Mouse (Mus musculus) kidney, adult 2 months (tissue): Measurements from ENCODE around the gene Arhgap10. TPM values are rescaled to one million over a fixed set of nuclear protein-coding genes. Genes with fewer than 3 reads are reported as not detected.

ENCODE experiments used
- DNase-seq: peaks from one replicate; pipeline ENCODE4 v3.0.0; 2021
- H3K27ac ChIP-seq: fragments of 200-500 bp; 2 replicates; pipeline ENCODE4 v1.5.1; 2012; ENCODE audit warnings: low read depth, low read length, control low read depth, inconsistent platforms; ENCODE audit not compliant: insufficient read depth
- H3K27me3 ChIP-seq: fragments of 200-500 bp; replicated peaks from 2 replicates; pipeline ENCODE4 v1.6.1; 2012; ENCODE audit warnings: mild to moderate bottlenecking, moderate library complexity, low read length, inconsistent platforms; ENCODE audit not compliant: control insufficient read depth, insufficient read depth
- H3K36me3 ChIP-seq: fragments of 200-500 bp; 2 replicates; pipeline ENCODE4 v1.6.1; 2012; ENCODE audit warnings: mild to moderate bottlenecking, moderate library complexity, low read length, inconsistent platforms; ENCODE audit not compliant: control insufficient read depth, insufficient read depth
- H3K4me1 ChIP-seq: fragments of 200-500 bp; 2 replicates; pipeline ENCODE4 v1.6.1; 2011; ENCODE audit warnings: low read length; ENCODE audit not compliant: control insufficient read depth, insufficient read depth
- H3K4me3 ChIP-seq: fragments of 200-500 bp; 2 replicates; pipeline ENCODE4 v1.5.1; 2011; ENCODE audit warnings: mild to moderate bottlenecking, low read depth, low read length, control low read depth; ENCODE audit not compliant: insufficient read depth
- CTCF ChIP-seq: fragments of 200-500 bp; conservative IDR thresholded peaks from 2 replicates; pipeline ENCODE4 v1.5.1; 2011; ENCODE audit warnings: low read depth, mild to moderate bottlenecking, control low read depth, low read length, moderate library complexity, mixed read lengths; ENCODE audit not compliant: insufficient read depth, insufficient read length
- POLR2A ChIP-seq: fragments of 200-500 bp; IDR thresholded peaks from one replicate; pipeline ENCODE4 v1.6.1; 2011; ENCODE audit warnings: low read depth, low read length, control low read depth
- WGBS: fragments of 180-500 bp; shearing (Covaris S2); methylation state at CpG from one replicate; pipeline ENCODE4 v1.1.7; 2018; 5-methylcytosine and 5-hydroxymethylcytosine counted together
- polyA plus RNA-seq: library from polyadenylated mRNA; depleted of rRNA; stranded (reverse); fragments of >200 nt; gene quantifications from 2 replicates; pipeline ENCODE4 v1.2.3, GENCODE M21; 2012

Gene Arhgap10
- polyA plus RNA-seq, 1 experiment: 28.0 TPM

GRCm38 (mm10) chr8:77524906-77525305, 7.2 kb upstream of the Arhgap10 start:
- peak; percentile 47 for DNase-seq
- no peaks in the 10 kb centered on the region for H3K36me3 ChIP-seq
- 68% methylated on average over 2 of the region's 2 CpGs for WGBS
- peaks cover 12% of the 10 kb centered on the region; the same call in 1 of the 2 replicates for H3K4me1 ChIP-seq
- no peaks in the 10 kb centered on the region for H3K27me3 ChIP-seq
- no peak for TF ChIP-seq POLR2A
- peak; percentile 19; the same call in 1 of the 2 replicates for TF ChIP-seq CTCF
- peak overlapping the region; percentile 41; the same call in 1 of the 2 replicates for H3K27ac ChIP-seq
- no peak overlapping the region for H3K4me3 ChIP-seq

DNA sequence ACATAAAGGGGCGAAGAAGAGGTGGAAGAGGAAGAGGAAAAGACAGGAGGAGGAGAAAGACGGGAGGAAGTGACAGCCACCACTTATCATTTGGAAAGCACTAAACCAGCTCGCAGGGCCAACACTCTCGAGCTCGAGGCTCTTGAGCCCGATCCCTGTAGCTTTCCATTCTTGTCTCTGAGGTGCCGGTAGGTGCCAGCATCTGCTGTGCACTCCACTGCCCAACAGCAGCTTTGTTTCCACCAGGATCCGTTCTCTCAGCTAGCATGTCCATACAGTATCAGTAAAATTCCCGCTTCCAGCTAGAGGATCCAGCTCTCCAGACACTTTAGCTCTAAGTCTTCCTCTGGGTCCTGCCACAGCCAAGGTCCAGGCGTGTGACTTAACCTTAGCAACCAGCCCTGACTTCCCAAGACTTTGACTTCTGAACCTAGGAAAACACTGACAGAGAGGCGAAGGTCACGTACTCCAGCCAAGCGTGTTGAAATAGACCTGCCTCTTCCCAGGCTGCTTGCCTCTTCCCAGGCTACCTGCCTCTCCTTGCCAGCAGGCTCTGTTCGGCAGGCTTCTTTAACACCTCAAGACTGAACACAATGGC, 6.4 kb upstream of the Arhgap10 start:
- 31% methylated on average over 14 of the region's 14 CpGs for WGBS
- TF ChIP-seq POLR2A (no peak), CTCF (no peak)
- H3K36me3 ChIP-seq: no peaks in the 10 kb centered on the region
- H3K27me3 ChIP-seq: no peaks in the 10 kb centered on the region
- peak; percentile 94 for DNase-seq
- peaks cover 12% of the 10 kb centered on the region; the same call in 1 of the 2 replicates for H3K4me1 ChIP-seq
- H3K4me3 ChIP-seq: no peak overlapping the region
- H3K27ac ChIP-seq: peak overlapping the region; percentile 57

DNA sequence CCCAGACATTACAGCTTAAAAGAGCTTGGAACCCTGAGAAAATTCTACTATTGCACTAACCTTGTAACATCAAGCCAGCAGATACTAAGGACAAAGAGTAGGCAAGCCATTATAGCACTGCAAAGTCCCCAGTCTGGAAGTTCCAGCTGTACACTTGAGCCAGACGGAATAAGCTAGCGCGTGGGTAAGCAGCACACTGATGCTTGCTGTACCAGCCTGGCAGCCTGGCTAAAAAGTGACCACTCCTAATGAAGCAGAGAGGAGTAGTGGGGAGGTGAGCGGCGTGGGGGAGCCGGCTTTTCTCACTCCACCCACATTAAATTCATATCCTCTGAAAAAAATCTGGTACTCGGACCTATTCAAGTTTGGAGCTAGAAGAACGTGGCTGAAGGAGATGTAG, 5.2 kb upstream of the Arhgap10 start:
- TF ChIP-seq POLR2A (no peak), CTCF (no peak)
- 0 out of 2 replicates have a peak overlapping the region, but pooled peaks have one; percentile 16 for H3K27ac ChIP-seq
- peak; percentile 52 for DNase-seq
- no peaks in the 10 kb centered on the region for H3K27me3 ChIP-seq
- WGBS: 28% methylated on average over 8 of the region's 8 CpGs
- H3K4me1 ChIP-seq: peaks cover 12% of the 10 kb centered on the region; the same call in 1 of the 2 replicates
- H3K36me3 ChIP-seq: no peaks in the 10 kb centered on the region
- H3K4me3 ChIP-seq: no peak overlapping the region

- DNase-seq: no peak
- TF ChIP-seq POLR2A (no peak), CTCF (no peak)
- peaks cover 12% of the 10 kb centered on the region; the same call in 1 of the 2 replicates for H3K4me1 ChIP-seq
- 87% methylated on average over 8 of the region's 8 CpGs for WGBS
- no peak overlapping the region for H3K27ac ChIP-seq
- no peak overlapping the region for H3K4me3 ChIP-seq
- no peaks in the 10 kb centered on the region for H3K36me3 ChIP-seq
- no peaks in the 10 kb centered on the region for H3K27me3 ChIP-seq
These were observed 3.5 kb upstream of the Arhgap10 start for GRCm38 (mm10) chr8:77521028-77521785.

DNA sequence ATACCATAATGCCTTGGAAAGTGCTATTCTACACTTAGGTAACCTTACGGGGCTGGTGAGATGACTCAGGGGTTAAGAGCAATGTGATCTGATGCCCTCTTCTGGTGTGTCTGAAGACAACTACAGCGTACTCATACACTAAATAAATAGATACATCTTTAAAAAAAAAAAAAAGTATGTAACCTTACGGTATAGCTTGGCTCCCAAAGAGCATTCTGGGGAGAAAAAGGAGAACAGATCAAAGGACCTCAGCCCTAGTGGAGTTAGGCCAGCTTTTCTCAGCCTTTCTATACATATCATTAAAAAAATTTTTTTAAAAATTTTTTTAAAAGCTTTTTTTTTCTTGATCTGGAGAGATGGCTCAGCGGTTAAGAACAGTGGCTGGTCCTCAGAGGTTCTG, 2.8 kb upstream of the Arhgap10 start:
- WGBS: 98% methylated on average over 4 of the region's 4 CpGs
- DNase-seq: no peak
- Histone ChIP-seq H3K4me1 (peaks cover 16% of the 10 kb centered on the region; the same call in 1 of the 2 replicates), H3K36me3 (no peaks in the 10 kb centered on the region), H3K27me3 (no peaks in the 10 kb centered on the region), H3K27ac (no peak overlapping the region), H3K4me3 (no peak overlapping the region)
- TF ChIP-seq POLR2A (no peak), CTCF (no peak)

DNA sequence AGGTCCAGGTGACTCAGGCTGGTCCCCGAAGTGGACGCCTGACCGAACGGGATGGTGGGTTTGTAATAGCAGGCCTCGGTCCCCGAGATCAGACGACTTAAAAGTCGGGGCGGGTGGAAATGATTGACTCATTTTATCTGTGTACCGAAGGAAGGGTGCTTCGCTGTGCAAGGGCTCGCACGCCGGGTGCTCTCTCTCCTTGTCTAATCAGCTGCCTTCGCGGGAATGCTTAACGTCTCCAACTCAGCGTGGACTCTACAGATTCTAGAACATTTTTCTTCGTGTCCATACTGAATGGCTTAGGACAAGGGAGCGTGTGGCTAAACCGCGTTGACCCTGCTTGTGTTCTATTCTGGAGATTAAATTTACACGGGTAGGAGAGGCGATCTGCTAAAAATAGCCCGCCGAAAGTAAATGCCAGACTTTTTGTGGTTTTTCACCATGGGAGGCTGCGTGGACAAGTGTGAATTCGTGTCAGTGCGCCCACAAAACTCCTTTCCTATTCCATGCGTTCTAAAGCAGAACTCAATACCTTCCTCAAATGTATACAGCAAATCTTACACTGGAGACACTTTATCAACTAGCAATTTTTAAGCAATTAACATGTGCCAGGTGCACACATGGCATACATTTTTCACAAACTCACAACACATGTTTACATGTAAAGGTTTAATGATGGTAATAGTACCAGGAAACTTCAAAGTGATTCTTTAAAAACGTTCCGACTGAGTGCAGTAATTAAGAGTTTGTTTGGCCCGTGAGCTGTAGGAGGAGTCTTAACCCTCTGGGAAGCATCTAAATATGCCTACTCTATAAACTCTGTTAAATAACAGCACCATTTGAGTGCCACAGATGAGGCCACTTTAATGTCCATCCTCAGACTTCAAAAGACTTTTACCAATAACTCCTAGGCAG, 705 bp upstream of the Arhgap10 start:
- TF ChIP-seq CTCF: no peak
- TF ChIP-seq POLR2A: no peak
- WGBS: 14% methylated on average over 33 of the region's 33 CpGs
- no peak for DNase-seq
- H3K4me3 ChIP-seq: peak overlapping the region; percentile 75
- H3K27me3 ChIP-seq: no peaks in the 10 kb centered on the region
- H3K4me1 ChIP-seq: peaks cover 16% of the 10 kb centered on the region; the same call in 1 of the 2 replicates
- H3K36me3 ChIP-seq: no peaks in the 10 kb centered on the region
- H3K27ac ChIP-seq: peak overlapping the region; percentile 37
